Mouse (Mus musculus) intestine, postnatal 0 days (tissue): ENCODE results near the gene Slc17a1. TPM values are rescaled to one million over a fixed set of nuclear protein-coding genes. Genes with fewer than 3 reads are reported as not detected.
A peak's percentile ranks its signal among the peaks of the same experiment; 100 is the strongest.

Experiments
- ATAC-seq: fragments of 200-750 bp; cut with Nextera tagmentation; 2 replicates; pipeline ENCODE4 v1.8.0; 2017; ENCODE audit warnings: mild to moderate bottlenecking, moderate TSS enrichment, moderate library complexity
- H3K27ac ChIP-seq: fragments of 300-500 bp; sonication (generic); 2 replicates; pipeline ENCODE4 v1.5.1; 2014; ENCODE audit warnings: mild to moderate bottlenecking, low read depth, low read length, moderate library complexity
- H3K27me3 ChIP-seq: fragments of 300-500 bp; sonication (generic); replicated peaks from 2 replicates; pipeline ENCODE4 v1.6.1; 2014; ENCODE audit warnings: low read length, mixed read lengths; ENCODE audit not compliant: control insufficient read depth, insufficient read depth
- H3K36me3 ChIP-seq: fragments of 300-500 bp; sonication (generic); 2 replicates; pipeline ENCODE4 v1.6.1; 2014; ENCODE audit warnings: mild to moderate bottlenecking, moderate library complexity; ENCODE audit not compliant: control insufficient read depth, insufficient read depth
- H3K4me1 ChIP-seq: fragments of 300-500 bp; sonication (generic); replicated peaks from 2 replicates; pipeline ENCODE4 v1.6.1; 2014; ENCODE audit warnings: antibody characterized with exemption, low read length, mixed read lengths; ENCODE audit not compliant: control insufficient read depth, insufficient read depth
- H3K4me2 ChIP-seq: fragments of 300-500 bp; sonication (generic); replicated peaks from 2 replicates; pipeline ENCODE4 v1.6.1; 2014; ENCODE audit warnings: low read depth, mild to moderate bottlenecking, moderate library complexity
- H3K4me3 ChIP-seq: fragments of 300-500 bp; sonication (generic); 2 replicates; pipeline ENCODE4 v1.5.1; 2014; ENCODE audit warnings: low read depth, low read length
- H3K9ac ChIP-seq: fragments of 300-500 bp; sonication (generic); 2 replicates; pipeline ENCODE4 v1.6.1; 2014; ENCODE audit warnings: mild to moderate bottlenecking, low read depth, low read length
- H3K9me3 ChIP-seq: fragments of 300-500 bp; sonication (generic); 2 replicates; pipeline ENCODE4 v1.6.1; 2016; ENCODE audit warnings: mixed run types; ENCODE audit not compliant: control insufficient read depth
- CTCF ChIP-seq: sonication (generic); IDR thresholded peaks from 2 replicates; pipeline ENCODE4 v1.5.1; 2016; ENCODE audit warnings: low read depth, mild to moderate bottlenecking, control low read depth, antibody characterized with exemption, moderate library complexity
- WGBS: fragments of 180-500 bp; shearing (Covaris S2); extraction: QIAGEN DNeasy Blood & Tissue Kit; methylation state at CpG from one replicate; pipeline ENCODE4 v1.1.7; 2014; 5-methylcytosine and 5-hydroxymethylcytosine counted together
- polyA plus RNA-seq: library from polyadenylated mRNA; unstranded; fragments of >200 nt; fragmentation: Nextera tagmentation; extraction: Ambion mirVana; gene quantifications from 2 replicates; pipeline ENCODE4 v1.2.1, GENCODE M21; 2015

The Slc17a1 gene
- 0.68 and 0.98 TPM in 2 replicates for polyA plus RNA-seq

DNA sequence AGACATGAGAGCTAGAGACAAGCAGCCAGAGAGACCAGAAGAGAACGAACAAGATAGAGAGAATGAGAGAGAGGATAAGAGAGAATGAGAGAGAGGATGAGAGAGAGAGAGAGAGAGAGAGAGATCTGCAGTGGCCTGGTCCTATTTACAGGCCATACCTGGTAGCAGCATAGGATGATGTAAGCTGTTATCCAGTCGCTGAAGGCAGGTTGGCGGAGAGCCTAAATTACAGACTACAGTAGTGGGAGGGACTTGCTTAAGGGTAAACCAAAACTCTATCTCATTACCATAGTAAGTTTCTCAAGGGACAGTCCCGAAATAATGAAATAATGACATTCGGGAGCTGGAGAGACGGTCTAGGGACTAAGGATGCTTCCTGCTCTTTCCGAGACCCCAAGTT, at the start of gene Slc17a1:
Gene Slc17a1 (plus strand): TSS at position 346 of the 400 bp plus-strand sequence.
- 85% methylated on average over 7 of the region's 7 CpGs for WGBS
- Histone ChIP-seq H3K4me2 (no peak within 1 kb of the TSS), H3K4me1 (no peaks in the 10 kb centered on the region), H3K27ac (no peak within 1 kb of the TSS; the same call in 1 of the 2 replicates), H3K36me3 (no peaks in the 10 kb centered on the region), H3K9me3 (no peaks in the 10 kb centered on the region), H3K9ac (no peak within 1 kb of the TSS), H3K4me3 (no peak within 1 kb of the TSS), H3K27me3 (no peaks in the 10 kb centered on the region)
- no peak for ATAC-seq
- TF ChIP-seq CTCF = no peak

DNA sequence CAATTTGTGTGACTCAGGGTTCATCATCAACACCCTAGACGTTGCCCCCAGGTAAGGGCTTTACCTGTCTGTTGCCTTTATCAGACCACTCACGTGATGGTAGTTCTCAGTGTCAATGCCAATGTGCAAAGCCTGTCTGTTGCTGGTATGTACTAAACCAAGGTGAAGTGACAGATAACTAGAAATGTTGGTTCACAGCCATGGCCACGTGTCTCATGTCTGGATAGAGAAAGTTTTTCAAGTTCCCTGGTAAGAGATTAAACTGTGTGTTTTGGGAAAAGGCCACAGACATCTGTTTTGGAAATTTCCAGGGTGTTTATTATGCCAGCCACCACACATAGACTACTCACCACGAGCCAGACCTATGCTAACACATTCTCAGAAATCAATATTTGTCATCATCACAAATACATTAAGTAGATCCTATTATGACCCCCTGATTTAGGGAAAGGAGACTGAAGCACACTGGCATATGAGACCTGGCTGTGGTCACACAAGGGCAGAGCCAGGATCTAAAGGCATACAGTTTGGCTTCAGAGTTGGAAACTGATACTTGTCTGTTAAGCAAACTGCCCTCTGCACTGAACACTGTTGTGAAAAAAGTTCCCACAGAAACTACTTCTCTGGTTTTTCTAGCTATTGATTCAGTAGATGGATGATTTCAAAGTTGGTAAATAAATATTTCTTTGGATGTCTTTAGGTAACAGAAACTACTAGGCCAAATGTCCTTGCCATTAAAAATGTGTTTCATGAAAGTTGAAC, 47.2 kb upstream of the Slc17a1 start:
- H3K27me3 ChIP-seq = no peaks in the 10 kb centered on the region
- no peaks in the 10 kb centered on the region for H3K36me3 ChIP-seq
- ATAC-seq = no peak
- no peak overlapping the region for H3K9ac ChIP-seq
- WGBS = 48% methylated on average over 4 of the region's 4 CpGs
- H3K4me2 ChIP-seq = no peak overlapping the region
- TF ChIP-seq CTCF = no peak
- no peak overlapping the region for H3K27ac ChIP-seq
- no peaks in the 10 kb centered on the region for H3K9me3 ChIP-seq
- H3K4me3 ChIP-seq = no peak overlapping the region
- no peaks in the 10 kb centered on the region for H3K4me1 ChIP-seq

DNA sequence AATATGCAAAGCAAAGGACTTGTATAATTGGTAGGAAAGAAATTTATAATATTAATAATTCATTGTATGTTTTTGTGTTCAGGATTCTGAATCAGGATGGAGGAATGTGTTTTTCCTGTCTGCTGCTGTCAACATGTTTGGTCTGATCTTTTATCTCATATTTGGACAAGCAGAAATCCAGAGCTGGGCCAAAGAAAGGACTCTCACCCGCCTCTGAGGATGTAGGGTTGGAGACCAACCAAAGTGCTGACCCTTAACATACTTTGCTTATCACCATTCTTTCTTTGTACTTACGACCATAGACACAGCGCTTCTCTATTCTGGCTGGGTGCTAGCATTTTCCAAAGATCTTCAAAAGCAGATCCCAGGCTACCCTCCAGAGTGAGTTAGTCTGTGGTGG, 45.3 kb upstream of the Slc17a1 start:
- no peaks in the 10 kb centered on the region for H3K27me3 ChIP-seq
- H3K36me3 ChIP-seq = no peaks in the 10 kb centered on the region
- no peak for ATAC-seq
- H3K9ac ChIP-seq = no peak overlapping the region
- H3K27ac ChIP-seq = no peak overlapping the region
- no peak overlapping the region for H3K4me3 ChIP-seq
- TF ChIP-seq CTCF = no peak
- H3K4me2 ChIP-seq = no peak overlapping the region
- no peaks in the 10 kb centered on the region for H3K4me1 ChIP-seq
- H3K9me3 ChIP-seq = no peaks in the 10 kb centered on the region
- WGBS = 65% methylated on average over 3 of the region's 3 CpGs

DNA sequence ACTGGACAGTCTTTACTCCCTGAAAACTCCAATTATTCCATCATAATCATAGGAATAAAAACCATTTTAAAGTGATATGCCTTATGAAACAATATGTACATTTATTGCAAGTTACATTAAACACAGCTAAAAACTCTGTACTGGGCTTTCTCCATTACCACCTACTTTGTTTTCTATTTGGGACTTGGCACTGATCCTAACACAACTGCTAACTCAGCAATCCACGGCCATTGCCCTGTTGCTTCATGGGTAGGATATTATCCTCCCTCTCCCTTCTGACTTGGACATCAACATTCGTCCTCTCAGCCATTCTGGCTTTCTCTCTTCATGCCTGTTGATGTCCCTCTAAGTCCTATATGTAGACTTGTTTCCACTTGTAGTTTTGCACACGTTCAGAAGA, 40.9 kb upstream of the Slc17a1 start:
- WGBS = 74% methylated on average over 3 of the region's 3 CpGs
- no peak for TF ChIP-seq CTCF
- no peaks in the 10 kb centered on the region for H3K4me1 ChIP-seq
- H3K27me3 ChIP-seq = no peaks in the 10 kb centered on the region
- ATAC-seq = no peak
- H3K9me3 ChIP-seq = no peaks in the 10 kb centered on the region
- H3K9ac ChIP-seq = no peak overlapping the region
- no peak overlapping the region for H3K4me2 ChIP-seq
- no peak overlapping the region for H3K27ac ChIP-seq
- no peak overlapping the region for H3K4me3 ChIP-seq
- no peaks in the 10 kb centered on the region for H3K36me3 ChIP-seq

DNA sequence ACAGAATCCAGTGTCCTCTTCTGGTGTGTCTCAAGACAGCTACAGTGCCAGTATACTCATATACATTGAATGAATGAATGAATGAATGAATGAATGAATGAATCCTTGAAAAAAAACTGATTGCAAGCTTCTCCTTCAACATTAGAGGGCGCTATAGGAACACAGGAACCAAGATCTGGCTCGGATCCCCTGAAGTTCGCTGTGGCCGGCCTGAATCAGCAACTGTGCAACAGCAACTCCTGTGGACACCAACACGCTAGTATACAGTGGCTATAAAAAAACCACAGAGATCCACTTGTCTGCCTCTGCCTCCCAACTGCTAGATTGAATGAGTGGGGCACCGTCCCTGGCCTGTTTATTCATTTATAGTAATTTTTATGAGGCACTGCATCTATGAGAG, 34.5 kb upstream of the Slc17a1 start:
- Histone ChIP-seq H3K27me3 (no peaks in the 10 kb centered on the region), H3K4me1 (no peaks in the 10 kb centered on the region), H3K36me3 (no peaks in the 10 kb centered on the region), H3K4me3 (no peak overlapping the region), H3K9ac (no peak overlapping the region), H3K27ac (no peak overlapping the region), H3K4me2 (no peak overlapping the region), H3K9me3 (no peaks in the 10 kb centered on the region)
- TF ChIP-seq CTCF = peak; percentile 86
- no peak for ATAC-seq
- 8% methylated on average over 6 of the region's 6 CpGs for WGBS

DNA sequence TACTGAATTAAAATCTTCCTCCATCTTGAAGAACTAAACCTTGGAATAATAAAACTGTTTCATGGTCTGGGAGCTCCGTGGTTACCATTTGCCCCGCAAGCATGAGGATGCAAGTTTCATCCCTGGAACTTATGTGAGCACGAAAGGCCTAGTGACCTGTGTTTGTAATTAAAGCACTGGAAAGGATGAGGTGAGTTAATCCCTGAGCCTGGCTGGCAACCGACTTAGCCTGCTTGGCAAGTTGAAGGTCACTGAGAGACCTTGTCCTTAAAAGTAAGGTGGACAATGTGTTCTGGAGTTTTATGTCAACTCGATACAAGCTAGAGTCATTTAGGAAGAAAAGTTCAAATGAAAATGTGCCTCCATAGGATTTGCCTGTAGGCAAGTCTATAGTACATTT, 32.7 kb upstream of the Slc17a1 start:
- no peaks in the 10 kb centered on the region for H3K36me3 ChIP-seq
- 91% methylated on average over 5 of the region's 5 CpGs for WGBS
- no peak overlapping the region for H3K4me3 ChIP-seq
- ATAC-seq = no peak
- no peak overlapping the region for H3K27ac ChIP-seq
- H3K27me3 ChIP-seq = no peaks in the 10 kb centered on the region
- no peak for TF ChIP-seq CTCF
- H3K9me3 ChIP-seq = no peaks in the 10 kb centered on the region
- H3K4me1 ChIP-seq = no peaks in the 10 kb centered on the region
- no peak overlapping the region for H3K4me2 ChIP-seq
- H3K9ac ChIP-seq = no peak overlapping the region
